Mouse (Mus musculus) stomach, postnatal 0 days (tissue): ENCODE data around the gene Arhgap44. TPM values are rescaled to one million over a fixed set of nuclear protein-coding genes. Genes with fewer than 3 reads are reported as not detected.

Experiments
- ATAC-seq: fragments of 200-750 bp; cut with Nextera tagmentation; 2 replicates; pipeline ENCODE4 v1.8.0; 2017; ENCODE audit not compliant: low FRiP score, low TSS enrichment
- DNase-seq: peaks from one replicate; pipeline ENCODE4 v3.0.0-alpha.2; 2016; ENCODE audit warnings: low spot score
- H3K27ac ChIP-seq: fragments of 300-500 bp; sonication (generic); replicated peaks from 2 replicates; pipeline ENCODE4 v1.5.1; 2014; ENCODE audit warnings: mild to moderate bottlenecking, control low read depth
- H3K27me3 ChIP-seq: fragments of 300-500 bp; sonication (generic); 2 replicates; pipeline ENCODE4 v1.6.1; 2014; ENCODE audit warnings: low read length; ENCODE audit not compliant: control insufficient read depth, insufficient read depth
- H3K36me3 ChIP-seq: fragments of 300-500 bp; sonication (generic); 2 replicates; pipeline ENCODE4 v1.6.1; 2014; ENCODE audit warnings: low read length, mixed read lengths; ENCODE audit not compliant: control insufficient read depth, insufficient read depth
- H3K4me1 ChIP-seq: fragments of 300-500 bp; sonication (generic); replicated peaks from 2 replicates; pipeline ENCODE4 v1.6.1; 2014; ENCODE audit warnings: antibody characterized with exemption; ENCODE audit not compliant: control insufficient read depth, insufficient read depth
- H3K4me2 ChIP-seq: fragments of 300-500 bp; sonication (generic); replicated peaks from 2 replicates; pipeline ENCODE4 v1.6.1; 2014; ENCODE audit warnings: low read depth, mild to moderate bottlenecking, control low read depth, moderate library complexity
- H3K4me3 ChIP-seq: fragments of 300-500 bp; sonication (generic); 2 replicates; pipeline ENCODE4 v1.5.1; 2014; ENCODE audit warnings: low read depth, low read length, control low read depth
- H3K9ac ChIP-seq: fragments of 300-500 bp; sonication (generic); 2 replicates; pipeline ENCODE4 v1.6.1; 2014; ENCODE audit warnings: mild to moderate bottlenecking, low read length, control low read depth, mixed read lengths
- H3K9me3 ChIP-seq: fragments of 300-500 bp; sonication (generic); 2 replicates; pipeline ENCODE4 v1.6.1; 2016; ENCODE audit warnings: low read length; ENCODE audit not compliant: control insufficient read depth
- CTCF ChIP-seq: IDR thresholded peaks from 2 replicates; pipeline ENCODE4 v1.5.1; 2016; ENCODE audit warnings: antibody characterized with exemption, low read depth, mild to moderate bottlenecking, moderate library complexity
- EP300 ChIP-seq: optimal IDR thresholded peaks from 2 replicates; pipeline ENCODE3; 2016; ENCODE audit warnings: antibody characterized with exemption
- WGBS: fragments of 180-500 bp; shearing (Covaris S2); extraction: QIAGEN DNeasy Blood & Tissue Kit; methylation state at CpG from one replicate; pipeline ENCODE4 v1.1.7; 2014; 5-methylcytosine and 5-hydroxymethylcytosine counted together
- polyA plus RNA-seq: library from polyadenylated mRNA; unstranded; fragments of >200 nt; fragmentation: Nextera tagmentation; extraction: Ambion mirVana; gene quantifications from 2 replicates; pipeline ENCODE4 v1.2.1, GENCODE M21; 2015

Gene Arhgap44
- polyA plus RNA-seq, 1 experiment from 2014 or later: 2.9 TPM

GRCm38 (mm10) chr11:65202236-65202635, 39.5 kb upstream of the Arhgap44 start:
- no peaks in the 10 kb centered on the region for H3K4me1 ChIP-seq
- no peak for DNase-seq
- H3K27me3 ChIP-seq: no peaks in the 10 kb centered on the region
- ATAC-seq: no peak
- 46% methylated on average over 5 of the region's 5 CpGs for WGBS
- no peak overlapping the region for H3K4me3 ChIP-seq
- H3K27ac ChIP-seq: no peak overlapping the region
- 0 out of 2 replicates have a peak, but pooled peaks cover 2% of the 10 kb centered on the region for H3K36me3 ChIP-seq
- no peaks in the 10 kb centered on the region for H3K9me3 ChIP-seq
- no peak overlapping the region for H3K9ac ChIP-seq
- no peak for TF ChIP-seq CTCF
- no peak for TF ChIP-seq EP300
- H3K4me2 ChIP-seq: no peak overlapping the region

DNA sequence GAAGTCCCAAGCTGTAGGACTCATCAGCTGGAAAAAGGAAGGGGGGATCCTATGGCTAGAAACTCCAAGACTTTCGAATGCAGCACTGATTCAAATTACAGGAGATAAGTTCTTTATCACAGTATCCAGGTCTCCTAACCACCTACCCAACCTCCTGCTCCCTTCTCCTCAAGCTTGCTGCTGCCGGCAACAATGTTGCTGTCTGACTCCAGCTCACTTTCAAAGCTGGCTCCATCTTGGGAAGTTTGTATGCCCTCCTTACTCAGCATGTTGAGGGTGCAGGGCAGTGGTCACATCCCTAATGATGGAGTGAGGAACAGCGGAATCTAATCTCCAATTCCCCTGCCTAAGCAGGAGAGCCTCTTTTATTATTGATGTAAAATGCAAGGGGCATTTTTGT, 35.3 kb upstream of the Arhgap44 start:
- Histone ChIP-seq H3K36me3 (no peaks in the 10 kb centered on the region), H3K4me2 (no peak overlapping the region), H3K9ac (no peak overlapping the region), H3K9me3 (no peaks in the 10 kb centered on the region), H3K27ac (no peak overlapping the region), H3K4me1 (no peaks in the 10 kb centered on the region), H3K4me3 (no peak overlapping the region), H3K27me3 (no peaks in the 10 kb centered on the region)
- TF ChIP-seq EP300 (no peak), CTCF (no peak)
- WGBS: 78% methylated on average over 3 of the region's 3 CpGs
- no peak for DNase-seq
- no peak for ATAC-seq

DNA sequence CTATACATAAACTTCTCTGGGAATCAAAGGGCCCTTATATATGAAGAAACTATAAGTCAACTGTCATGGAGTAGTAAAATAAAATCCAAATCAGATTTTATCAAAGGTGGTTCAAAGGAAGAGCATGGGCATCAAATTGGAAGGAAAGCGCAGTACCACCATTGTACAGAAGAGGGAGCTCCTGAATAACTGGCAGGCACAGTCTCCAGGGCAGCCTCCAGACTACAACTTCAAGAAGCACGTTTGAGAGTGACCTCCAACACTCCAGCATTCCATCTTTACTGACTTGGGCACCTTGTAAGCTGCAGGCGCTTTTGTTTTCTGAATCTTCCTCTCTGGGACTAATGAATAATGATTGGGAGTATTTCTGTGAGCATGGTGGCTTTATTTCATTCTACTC, 34.5 kb upstream of the Arhgap44 start:
- H3K36me3 ChIP-seq: no peaks in the 10 kb centered on the region
- peak; percentile 59; the same call in 1 of the 2 replicates for ATAC-seq
- peak; percentile 71 for DNase-seq
- no peak overlapping the region for H3K4me2 ChIP-seq
- no peak overlapping the region for H3K27ac ChIP-seq
- peak; percentile 95 for TF ChIP-seq CTCF
- no peak for TF ChIP-seq EP300
- 0% methylated on average over 3 of the region's 3 CpGs for WGBS
- no peaks in the 10 kb centered on the region for H3K9me3 ChIP-seq
- no peaks in the 10 kb centered on the region for H3K27me3 ChIP-seq
- H3K4me3 ChIP-seq: no peak overlapping the region
- no peak overlapping the region for H3K9ac ChIP-seq
- no peaks in the 10 kb centered on the region for H3K4me1 ChIP-seq

- WGBS: 73% methylated on average over 12 of the region's 12 CpGs
- no peaks in the 10 kb centered on the region for H3K4me1 ChIP-seq
- no peaks in the 10 kb centered on the region for H3K27me3 ChIP-seq
- H3K36me3 ChIP-seq: 0 out of 2 replicates have a peak, but pooled peaks cover 2% of the 10 kb centered on the region
- no peak overlapping the region for H3K27ac ChIP-seq
- DNase-seq (no peak), ATAC-seq (no peak)
- H3K9me3 ChIP-seq: no peaks in the 10 kb centered on the region
- no peak overlapping the region for H3K4me2 ChIP-seq
- H3K4me3 ChIP-seq: no peak overlapping the region
- H3K9ac ChIP-seq: no peak overlapping the region
- no peak for TF ChIP-seq EP300
These were observed 24.2 kb upstream of the Arhgap44 start for GRCm38 (mm10) chr11:65186974-65187373.

- TF ChIP-seq EP300: no peak
- TF ChIP-seq CTCF: no peak
- Histone ChIP-seq H3K9ac (no peak overlapping the region), H3K4me2 (no peak overlapping the region), H3K9me3 (no peaks in the 10 kb centered on the region), H3K36me3 (0 out of 2 replicates have a peak, but pooled peaks cover 3% of the 10 kb centered on the region), H3K4me1 (no peaks in the 10 kb centered on the region), H3K4me3 (no peak overlapping the region), H3K27me3 (no peaks in the 10 kb centered on the region), H3K27ac (no peak overlapping the region)
- no peak for DNase-seq
- WGBS: 93% methylated on average over 1 of the region's 1 CpGs
- no peak for ATAC-seq
These were observed 22.4 kb upstream of the Arhgap44 start for GRCm38 (mm10) chr11:65185114-65185513.

- WGBS: 73% methylated on average over 4 of the region's 4 CpGs
- Histone ChIP-seq H3K9me3 (no peaks in the 10 kb centered on the region), H3K4me1 (no peaks in the 10 kb centered on the region), H3K27me3 (no peaks in the 10 kb centered on the region), H3K27ac (no peak overlapping the region), H3K9ac (no peak overlapping the region), H3K4me3 (no peak overlapping the region), H3K4me2 (no peak overlapping the region), H3K36me3 (no peaks in the 10 kb centered on the region)
- no peak for ATAC-seq
- DNase-seq: no peak
- TF ChIP-seq CTCF: no peak
These were observed 7.5 kb upstream of the Arhgap44 start for GRCm38 (mm10) chr11:65170121-65170750.
